Mouse (Mus musculus): ENCODE measurements around the gene Grin2c.

The Grin2c gene

DNA sequence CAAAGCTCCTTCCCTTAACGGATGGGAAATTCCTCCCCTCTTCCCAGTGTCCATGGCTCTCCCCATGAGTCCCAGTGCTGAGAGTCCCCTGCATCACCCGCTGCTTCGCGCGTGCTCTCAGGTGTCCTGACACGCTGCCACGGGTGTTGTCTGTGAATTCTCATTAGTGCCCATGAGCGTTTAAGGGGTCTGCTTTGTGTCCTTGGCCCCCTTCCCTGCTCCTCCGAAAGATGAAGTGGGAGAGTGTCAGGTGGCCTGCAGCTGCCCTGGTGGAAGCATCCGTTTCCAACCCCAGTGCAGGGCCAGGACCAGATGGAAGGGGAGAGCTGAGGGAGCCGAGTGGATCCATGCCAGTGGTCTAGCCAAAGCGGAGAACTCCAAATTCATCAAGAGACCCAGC lies 58.9 kb downstream of the Grin2c start:
- no peak for ATAC-seq (ENCODE audit: low TSS enrichment)

DNA sequence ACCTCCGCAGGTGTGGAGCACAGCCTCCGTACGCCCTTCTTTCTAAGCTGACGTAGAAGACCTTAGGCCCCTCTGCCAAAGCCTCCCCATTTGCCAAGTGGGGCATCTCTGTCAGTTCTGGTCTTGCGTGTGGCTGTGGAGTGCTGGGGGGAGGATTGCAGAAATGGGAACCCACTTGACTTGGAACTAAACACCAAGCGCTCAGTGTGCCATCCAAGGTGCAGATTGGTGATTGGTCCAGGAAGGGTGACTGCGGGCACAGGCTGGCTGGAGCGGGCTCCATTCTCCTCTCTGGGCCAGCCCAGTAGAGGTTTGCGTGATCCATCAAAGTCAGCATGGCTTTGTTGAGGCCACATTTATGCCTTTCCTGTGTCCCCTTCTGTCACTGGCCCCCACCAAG lies 64.3 kb downstream of the Grin2c start:
- peak; percentile 15; the same call in 1 of the 2 replicates for ATAC-seq (ENCODE audit: low TSS enrichment)

DNA sequence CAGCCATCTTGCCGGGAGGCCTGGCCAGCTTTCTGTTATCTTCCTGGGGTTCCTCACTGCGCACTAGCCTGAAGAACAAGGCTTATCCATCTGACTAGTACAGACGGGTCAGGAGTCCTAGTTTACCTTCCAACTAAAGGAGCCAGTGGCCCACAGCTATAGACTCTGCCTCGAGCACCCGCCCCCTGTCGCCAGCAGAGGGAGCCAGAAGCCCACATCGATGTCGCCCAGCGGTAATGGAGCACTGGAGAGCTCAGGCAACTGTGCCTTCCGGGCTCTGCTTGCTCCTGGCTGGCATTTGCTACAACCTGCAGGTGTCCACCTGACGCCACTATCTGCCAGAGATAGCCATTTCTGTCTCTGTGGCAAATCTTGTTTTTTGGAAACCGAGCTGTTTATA lies 64.7 kb downstream of the Grin2c start:
- peak; percentile 92 for ATAC-seq (ENCODE audit: low TSS enrichment)

DNA sequence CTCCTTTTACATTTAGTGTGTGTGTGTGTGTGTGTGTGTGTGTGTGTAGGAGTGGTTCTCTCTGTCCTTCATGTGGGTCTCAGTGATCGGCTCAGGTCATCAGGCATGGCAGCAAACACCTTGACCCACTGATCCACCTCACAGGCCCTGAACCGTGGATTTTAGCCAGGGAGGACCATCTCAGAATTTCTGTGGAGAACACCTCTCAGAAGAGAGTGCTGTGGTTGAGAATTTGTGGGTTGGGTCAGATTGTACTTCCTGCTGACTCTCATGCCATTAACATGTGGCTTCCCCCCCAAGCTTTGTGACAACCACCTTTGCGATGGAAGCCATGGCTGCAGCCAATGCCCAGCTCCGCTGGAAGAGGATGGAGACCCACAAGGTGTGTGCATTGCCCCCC lies 66.5 kb downstream of the Grin2c start:
- no peak for ATAC-seq (ENCODE audit: low TSS enrichment)

Data from frontal cortex, adult (tissue).